Mouse (Mus musculus) kidney, embryonic 14.5 days (tissue): ENCODE data around the gene Slc4a8. TPM values are rescaled to one million over a fixed set of nuclear protein-coding genes. Genes with fewer than 3 reads are reported as not detected.

Source experiments
- ATAC-seq: fragments of 200-750 bp; cut with Nextera tagmentation; 2 replicates; pipeline ENCODE4 v1.8.0; 2017; ENCODE audit warnings: moderate number of reproducible peaks, mild to moderate bottlenecking, moderate TSS enrichment, moderate library complexity; ENCODE audit not compliant: low FRiP score, low TSS enrichment
- H3K27ac ChIP-seq: fragments of 300-500 bp; sonication (generic); 2 replicates; pipeline ENCODE4 v1.5.1; 2014; ENCODE audit warnings: low read depth, mild to moderate bottlenecking, low read length, moderate library complexity, mixed read lengths
- H3K27me3 ChIP-seq: fragments of 300-500 bp; sonication (generic); 2 replicates; pipeline ENCODE4 v1.6.1; 2014; ENCODE audit warnings: mild to moderate bottlenecking, low read length; ENCODE audit not compliant: control insufficient read depth, insufficient read depth
- H3K36me3 ChIP-seq: fragments of 300-500 bp; sonication (generic); 2 replicates; pipeline ENCODE4 v1.6.1; 2014; ENCODE audit warnings: low read length, mixed read lengths; ENCODE audit not compliant: control insufficient read depth, insufficient read depth
- H3K4me1 ChIP-seq: fragments of 300-500 bp; sonication (generic); 2 replicates; pipeline ENCODE4 v1.6.1; 2014; ENCODE audit warnings: low read length, mixed read lengths; ENCODE audit not compliant: control insufficient read depth, insufficient read depth
- H3K4me2 ChIP-seq: fragments of 300-500 bp; sonication (generic); replicated peaks from 2 replicates; pipeline ENCODE4 v1.6.1; 2014; ENCODE audit warnings: low read depth, mild to moderate bottlenecking, low read length
- H3K4me3 ChIP-seq: fragments of 300-500 bp; sonication (generic); 2 replicates; pipeline ENCODE4 v1.5.1; 2014; ENCODE audit warnings: mild to moderate bottlenecking, low read length
- H3K9ac ChIP-seq: fragments of 300-500 bp; sonication (generic); 2 replicates; pipeline ENCODE4 v1.6.1; 2014; ENCODE audit warnings: low read depth, mild to moderate bottlenecking, low read length, moderate library complexity
- H3K9me3 ChIP-seq: fragments of 300-500 bp; sonication (generic); 2 replicates; pipeline ENCODE4 v1.6.1; 2016; ENCODE audit warnings: low read length; ENCODE audit not compliant: control insufficient read depth
- WGBS: fragments of 180-500 bp; shearing (Covaris S2); extraction: QIAGEN DNeasy Blood & Tissue Kit; methylation state at CpG from one replicate; pipeline ENCODE4 v1.1.7; 2014; 5-methylcytosine and 5-hydroxymethylcytosine counted together
- polyA plus RNA-seq: library from polyadenylated mRNA; unstranded; fragments of >200 nt; fragmentation: Nextera tagmentation; extraction: Ambion mirVana; gene quantifications from 2 replicates; pipeline ENCODE4 v1.2.1, GENCODE M21; 2014

The Slc4a8 gene
- 7.6 and 8.5 TPM in 2 replicates for polyA plus RNA-seq

- Histone ChIP-seq H3K27ac (peak within 1 kb of the TSS; percentile 74), H3K4me2 (peak within 1 kb of the TSS; percentile 95), H3K36me3 (no peaks in the 10 kb centered on the region), H3K9ac (peak within 1 kb of the TSS; percentile 57), H3K27me3 (no peaks in the 10 kb centered on the region), H3K9me3 (no peaks in the 10 kb centered on the region), H3K4me1 (peaks cover 6% of the 10 kb centered on the region; the same call in 1 of the 2 replicates), H3K4me3 (peak within 1 kb of the TSS; percentile 62)
- under 1% methylated on average over 64 of the region's 64 CpGs for WGBS
- ATAC-seq, result peak; percentile 93
Measured at GRCm38 (mm10) chr15:100761419-100762185, at the start of gene Slc4a8. Slc4a8 (plus strand) TSS chr15:100761747.

GRCm38 (mm10) chr15:100714470-100714869, 47.1 kb upstream of the Slc4a8 start:
- Histone ChIP-seq H3K36me3 (no peaks in the 10 kb centered on the region), H3K27ac (no peak overlapping the region), H3K27me3 (no peaks in the 10 kb centered on the region), H3K4me3 (no peak overlapping the region), H3K4me1 (0 out of 2 replicates have a peak, but pooled peaks cover 9% of the 10 kb centered on the region), H3K4me2 (no peak overlapping the region), H3K9me3 (no peaks in the 10 kb centered on the region), H3K9ac (no peak overlapping the region)
- WGBS, result 91% methylated on average over 8 of the region's 8 CpGs
- ATAC-seq, result no peak

- Histone ChIP-seq H3K4me2 (no peak overlapping the region), H3K9me3 (no peaks in the 10 kb centered on the region), H3K27ac (no peak overlapping the region), H3K9ac (no peak overlapping the region), H3K4me3 (no peak overlapping the region), H3K36me3 (no peaks in the 10 kb centered on the region), H3K4me1 (0 out of 2 replicates have a peak, but pooled peaks cover 7% of the 10 kb centered on the region), H3K27me3 (no peaks in the 10 kb centered on the region)
- 75% methylated on average over 9 of the region's 9 CpGs for WGBS
- ATAC-seq, result no peak
Measured at GRCm38 (mm10) chr15:100715399-100715993, 46.1 kb upstream of the Slc4a8 start.

DNA sequence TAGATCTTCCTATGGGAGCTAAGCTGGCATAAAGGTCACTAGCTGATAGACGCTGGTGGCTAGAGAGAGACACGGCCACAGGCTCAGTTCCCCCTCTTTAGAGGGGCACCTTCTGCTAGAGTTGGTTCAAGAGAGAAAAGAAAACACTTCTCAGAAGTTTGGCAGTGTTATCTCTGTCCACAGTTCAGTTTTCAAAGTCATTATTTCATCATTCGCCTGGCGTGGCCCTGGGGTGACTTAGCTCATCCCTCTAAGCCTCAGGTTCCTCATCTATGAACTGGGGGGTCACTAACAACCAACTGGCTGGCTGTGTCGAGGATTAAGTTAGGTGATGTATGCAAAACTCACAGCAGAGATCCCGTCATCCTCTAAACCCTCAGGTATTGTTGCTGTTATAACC, 43.6 kb upstream of the Slc4a8 start:
- Histone ChIP-seq H3K9ac (no peak overlapping the region), H3K27me3 (no peaks in the 10 kb centered on the region), H3K4me3 (no peak overlapping the region), H3K27ac (no peak overlapping the region), H3K36me3 (no peaks in the 10 kb centered on the region), H3K9me3 (no peaks in the 10 kb centered on the region), H3K4me1 (no peaks in the 10 kb centered on the region), H3K4me2 (no peak overlapping the region)
- ATAC-seq, result no peak
- 77% methylated on average over 6 of the region's 6 CpGs for WGBS

GRCm38 (mm10) chr15:100718572-100718971, 43.0 kb upstream of the Slc4a8 start:
- no peaks in the 10 kb centered on the region for H3K27me3 ChIP-seq
- H3K4me2 ChIP-seq, result no peak overlapping the region
- no peaks in the 10 kb centered on the region for H3K9me3 ChIP-seq
- H3K4me1 ChIP-seq, result 0 out of 2 replicates have a peak, but pooled peaks cover 6% of the 10 kb centered on the region
- H3K36me3 ChIP-seq, result no peaks in the 10 kb centered on the region
- no peak overlapping the region for H3K27ac ChIP-seq
- no peak overlapping the region for H3K4me3 ChIP-seq
- 82% methylated on average over 11 of the region's 11 CpGs for WGBS
- no peak overlapping the region for H3K9ac ChIP-seq
- ATAC-seq, result no peak

DNA sequence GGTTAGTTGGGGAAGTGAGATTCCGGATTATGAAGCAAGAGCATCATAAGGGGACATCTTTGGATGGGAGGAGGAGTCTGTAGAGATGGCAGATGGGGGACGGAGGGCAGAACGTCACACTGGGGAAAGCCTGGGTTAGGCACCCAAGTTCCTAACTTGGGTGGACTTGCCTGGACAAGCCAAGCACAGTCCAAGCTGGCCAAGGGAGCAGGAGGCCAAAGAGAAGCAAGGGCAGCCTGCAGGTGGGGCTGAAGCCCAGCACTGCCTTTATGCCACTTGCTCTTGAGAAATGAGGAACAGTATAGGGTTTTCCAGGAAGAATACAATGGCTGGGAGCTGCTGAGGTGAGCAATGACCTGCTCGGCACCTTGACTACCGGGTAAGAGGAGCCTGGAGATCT, 42.3 kb upstream of the Slc4a8 start:
- no peaks in the 10 kb centered on the region for H3K36me3 ChIP-seq
- H3K4me3 ChIP-seq, result no peak overlapping the region
- no peak overlapping the region for H3K9ac ChIP-seq
- 0 out of 2 replicates have a peak, but pooled peaks cover 10% of the 10 kb centered on the region for H3K4me1 ChIP-seq
- 97% methylated on average over 5 of the region's 5 CpGs for WGBS
- ATAC-seq, result no peak
- H3K4me2 ChIP-seq, result no peak overlapping the region
- no peaks in the 10 kb centered on the region for H3K27me3 ChIP-seq
- H3K9me3 ChIP-seq, result no peaks in the 10 kb centered on the region
- H3K27ac ChIP-seq, result no peak overlapping the region

GRCm38 (mm10) chr15:100720066-100720465, 41.5 kb upstream of the Slc4a8 start:
- H3K4me2 ChIP-seq, result no peak overlapping the region
- 0 out of 2 replicates have a peak, but pooled peaks cover 10% of the 10 kb centered on the region for H3K4me1 ChIP-seq
- H3K27me3 ChIP-seq, result no peaks in the 10 kb centered on the region
- 81% methylated on average over 10 of the region's 10 CpGs for WGBS
- no peak overlapping the region for H3K27ac ChIP-seq
- H3K9me3 ChIP-seq, result no peaks in the 10 kb centered on the region
- H3K4me3 ChIP-seq, result no peak overlapping the region
- no peak overlapping the region for H3K9ac ChIP-seq
- ATAC-seq, result no peak
- no peaks in the 10 kb centered on the region for H3K36me3 ChIP-seq

DNA sequence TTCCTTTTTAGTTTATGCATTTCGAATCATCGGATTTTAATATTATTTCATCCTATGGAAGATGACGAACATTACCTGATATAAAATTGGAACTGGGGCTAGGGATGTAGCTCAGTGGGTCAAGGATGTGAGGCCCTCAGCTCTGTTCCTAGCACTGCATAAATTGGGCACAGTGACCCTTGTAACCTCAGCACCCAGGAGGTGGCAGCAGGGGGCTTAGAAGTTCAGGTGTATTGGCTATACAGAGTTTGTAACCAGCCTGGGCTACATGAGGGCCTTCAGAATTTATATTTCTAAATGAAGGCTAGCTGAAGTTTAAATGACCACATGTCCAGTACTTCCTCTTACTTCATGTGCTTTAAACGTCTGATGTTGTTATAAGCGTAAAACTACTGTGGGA, 40.1 kb upstream of the Slc4a8 start:
- Histone ChIP-seq H3K4me2 (no peak overlapping the region), H3K4me3 (no peak overlapping the region), H3K27me3 (0 out of 2 replicates have a peak, but pooled peaks cover 3% of the 10 kb centered on the region), H3K4me1 (0 out of 2 replicates have a peak, but pooled peaks cover 10% of the 10 kb centered on the region), H3K27ac (no peak overlapping the region), H3K9me3 (no peaks in the 10 kb centered on the region), H3K9ac (no peak overlapping the region), H3K36me3 (no peaks in the 10 kb centered on the region)
- no peak for ATAC-seq
- WGBS, result 89% methylated on average over 5 of the region's 5 CpGs

DNA sequence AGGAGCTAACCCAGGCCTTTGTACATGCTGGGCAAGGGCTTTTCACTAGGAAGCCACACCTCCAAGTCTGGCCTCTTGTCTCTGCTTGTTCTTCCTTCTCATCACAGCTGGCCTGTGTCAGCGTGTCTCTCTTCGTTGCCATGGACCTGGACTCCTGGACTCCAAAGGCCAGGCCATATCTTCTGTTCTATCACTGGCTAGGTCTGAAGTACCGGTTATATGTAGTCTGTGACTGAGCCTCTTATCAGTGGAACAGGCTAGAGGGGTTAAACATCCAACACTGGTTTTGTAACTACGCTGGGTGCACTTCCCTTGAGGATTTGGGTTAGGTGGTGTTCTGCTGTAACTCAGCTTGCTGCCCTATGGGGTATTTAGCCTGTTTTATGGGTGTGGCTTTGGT, 39.5 kb upstream of the Slc4a8 start:
- 68% methylated on average over 4 of the region's 4 CpGs for WGBS

More for the DNA sequence above, 39.5 kb upstream of the Slc4a8 start:
- no peaks in the 10 kb centered on the region for H3K9me3 ChIP-seq
- no peak overlapping the region for H3K9ac ChIP-seq
- no peak overlapping the region for H3K27ac ChIP-seq
- no peaks in the 10 kb centered on the region for H3K36me3 ChIP-seq
- no peak overlapping the region for H3K4me3 ChIP-seq
- no peak overlapping the region for H3K4me2 ChIP-seq
- 0 out of 2 replicates have a peak, but pooled peaks cover 10% of the 10 kb centered on the region for H3K4me1 ChIP-seq
- ATAC-seq, result no peak
- H3K27me3 ChIP-seq, result peaks cover 9% of the 10 kb centered on the region
